Mouse (Mus musculus) Patski (cell line): ENCODE results near the gene Nomo1. TPM values are rescaled to one million over a fixed set of nuclear protein-coding genes. Genes with fewer than 3 reads are reported as not detected.
A peak's percentile ranks its signal among the peaks of the same experiment; 100 is the strongest.

Experiments used
- ATAC-seq: fragments of 100-300 bp; one replicate; pipeline ENCODE4 v1.8.0; 2021
- CTCF ChIA-PET: fragments of 350-600 bp; sonication (Branson Sonifier 250); formaldehyde crosslinking; loops from one replicate; lab custom pipeline; 2022; ENCODE audit warnings: inconsistent platforms; lab: Charles Lee
- POLR2A ChIA-PET: fragments of 350-600 bp; sonication (Branson Sonifier 250); formaldehyde crosslinking; loops from one replicate; lab custom pipeline; 2022; ENCODE audit warnings: antibody characterized with exemption, inconsistent platforms; lab: Charles Lee
- DNase-seq: peaks from one replicate; pipeline ENCODE4 v3.0.0-alpha.2; 2011; ENCODE audit warnings: low read depth, low spot score
- H3K27me3 ChIP-seq: fragments of 371-371 bp; one replicate; pipeline ENCODE4 v1.5.1; 2021
- CTCF ChIP-seq: fragments of 100-300 bp; IDR thresholded peaks from one replicate; pipeline ENCODE4 v1.5.1; 2021
- in situ Hi-C: fragments of 300-500 bp; cut with MboI; formaldehyde crosslinking; loops from 3 replicates; pipeline ENCODE4 v1.11.1; 2018; ENCODE audit warnings: low pct_unique_long_range_greater_than_20kb, mixed read lengths
- polyA plus RNA-seq: library from polyadenylated mRNA; unstranded; gene quantifications from one replicate; pipeline ENCODE4 v1.2.3, GENCODE M21; 2021

The Nomo1 gene
- polyA plus RNA-seq, 1 experiment from 2014 or later, result 100 TPM

DNA sequence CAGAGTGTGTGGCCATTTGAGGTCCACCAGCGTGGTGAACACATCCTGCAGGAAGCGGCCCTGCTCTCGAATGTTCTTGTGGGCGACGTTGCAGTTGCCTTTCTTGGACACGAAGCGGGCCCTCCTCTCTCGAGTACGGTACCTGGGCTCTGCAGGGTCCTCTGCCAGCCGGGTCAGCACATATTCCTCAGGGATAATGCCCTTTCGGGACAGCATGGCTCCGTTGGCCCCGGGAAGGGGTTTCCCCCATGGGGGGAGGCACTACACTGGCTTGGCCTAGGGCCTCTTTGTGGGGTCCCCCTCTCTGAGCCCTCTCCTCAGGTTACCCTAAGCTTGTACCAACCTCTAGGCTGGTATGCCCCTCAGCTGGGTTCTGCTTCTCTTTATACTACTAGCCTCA is 66.2 kb downstream of the Nomo1 start:
- DNase-seq (no peak), ATAC-seq (no peak)
- CTCF ChIA-PET, result no interaction called here
- POLR2A ChIA-PET, result no interaction called here
- TF ChIP-seq CTCF, result no peak
- H3K27me3 ChIP-seq, result peaks cover 13% of the 10 kb centered on the region
- in situ Hi-C loops, result loop anchor here (5.0 kb wide), 2 partner anchors 78 to 103 kb away; no protein-coding TSS in a partner anchor

GRCm38 (mm10) chr7:46100563-46100962 is 67.1 kb downstream of the Nomo1 start, which contains the start of gene Kcnj11:
Kcnj11 (minus strand) TSS chr7:46100764.
- ATAC-seq, result peak; percentile 36
- no peak for DNase-seq
- in situ Hi-C loops, result loop anchor here (5.0 kb wide), 2 partner anchors 77 to 102 kb away; no protein-coding TSS in a partner anchor
- H3K27me3 ChIP-seq, result peaks cover 13% of the 10 kb centered on the region
- ChIA-PET POLR2A (no interaction called here), CTCF (no interaction called here)
- TF ChIP-seq CTCF, result no peak

DNA sequence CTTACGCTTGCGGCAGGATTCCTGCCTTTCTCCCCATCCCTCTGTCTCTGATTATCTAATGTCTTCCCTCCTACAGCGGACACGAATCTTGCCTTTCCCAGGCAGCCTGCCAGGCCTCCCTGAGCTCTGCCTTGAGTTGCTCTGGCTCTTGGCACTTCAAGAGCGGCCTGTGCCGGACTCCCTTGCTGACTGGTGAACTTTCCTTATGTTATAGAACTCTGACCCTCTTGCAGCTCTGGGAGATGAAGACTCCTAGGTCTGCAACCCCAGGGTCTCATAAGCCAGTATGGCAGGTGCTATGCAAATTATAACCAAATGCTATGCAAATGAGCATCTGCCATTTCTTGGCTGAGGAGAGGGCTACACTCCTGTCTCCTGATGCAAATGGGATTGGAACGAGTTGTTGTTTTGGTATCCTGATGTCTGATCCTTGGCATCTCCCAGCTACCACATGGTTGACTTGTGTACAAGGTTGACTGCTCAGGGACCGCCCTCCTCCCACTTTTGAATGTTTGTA is 69.6 kb downstream of the Nomo1 start:
- POLR2A ChIA-PET, result no interaction called here
- ATAC-seq (no peak), DNase-seq (no peak)
- no peak for TF ChIP-seq CTCF
- CTCF ChIA-PET, result no interaction called here
- in situ Hi-C loops, result loop anchor here (5.0 kb wide), 2 partner anchors 74 to 99 kb away; no protein-coding TSS in a partner anchor
- peaks cover 19% of the 10 kb centered on the region for H3K27me3 ChIP-seq

DNA sequence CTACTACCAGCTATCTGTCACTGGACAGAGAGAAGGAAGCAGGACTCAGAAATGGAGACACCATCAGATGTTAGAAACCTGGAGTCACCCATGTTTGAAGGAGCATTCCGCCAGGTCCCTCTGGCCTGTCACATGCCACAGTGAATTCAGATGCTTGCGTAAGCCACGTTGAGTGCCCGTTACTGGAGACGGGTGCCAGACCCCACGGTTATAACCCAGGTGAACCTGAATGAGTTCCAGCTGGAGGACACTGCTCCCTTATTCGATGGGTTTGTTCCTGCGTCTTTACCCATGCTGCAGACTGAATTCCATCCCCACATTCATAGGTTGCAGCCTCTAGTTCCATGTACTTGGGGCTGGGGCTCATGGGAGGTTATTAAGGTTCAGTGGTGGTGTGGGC is 70.3 kb downstream of the Nomo1 start:
- ChIA-PET POLR2A (no interaction called here), CTCF (no interaction called here)
- no peak for TF ChIP-seq CTCF
- ATAC-seq (no peak), DNase-seq (no peak)
- H3K27me3 ChIP-seq, result peaks cover 22% of the 10 kb centered on the region
- in situ Hi-C loops, result loop anchor here (5.0 kb wide), 2 partner anchors 74 to 99 kb away; no protein-coding TSS in a partner anchor

DNA sequence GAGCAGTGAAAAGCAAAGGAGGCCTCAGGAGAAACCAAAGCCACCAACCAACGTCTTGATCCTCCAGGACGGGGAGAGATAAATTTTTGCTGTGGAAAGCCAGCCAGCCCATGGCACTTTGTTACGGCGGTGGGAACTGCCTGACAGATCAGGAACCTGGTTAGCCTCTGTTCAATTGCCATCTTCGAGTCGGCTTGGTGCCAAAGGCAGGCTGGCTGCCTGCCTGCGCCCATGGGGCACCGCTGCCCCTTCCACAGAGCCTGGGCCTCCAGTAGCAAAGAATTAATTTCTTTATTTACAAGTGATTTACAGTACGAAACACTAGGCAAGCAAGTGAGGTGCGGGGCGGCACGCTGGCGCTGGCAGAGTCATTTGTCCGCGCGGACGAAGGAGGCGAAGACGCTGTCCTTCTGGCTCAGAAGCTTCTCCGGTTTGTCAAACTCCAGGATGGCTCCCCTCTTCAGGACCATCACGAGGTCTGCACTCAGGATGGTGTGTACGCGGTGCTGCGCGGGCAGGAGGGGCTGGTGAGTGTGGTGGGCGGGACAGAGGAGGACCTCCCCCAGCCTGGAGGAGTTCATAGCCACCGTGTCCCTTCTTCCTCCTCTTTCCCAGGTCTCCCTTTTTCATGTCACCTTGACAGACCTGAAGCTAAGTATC is 70.9 kb downstream of the Nomo1 start:
- CTCF ChIA-PET, result no interaction called here
- in situ Hi-C loops, result loop anchor here (5.0 kb wide), 2 partner anchors 73 to 98 kb away; no protein-coding TSS in a partner anchor
- peaks cover 24% of the 10 kb centered on the region for H3K27me3 ChIP-seq
- TF ChIP-seq CTCF, result no peak
- POLR2A ChIA-PET, result no interaction called here
- no peak for ATAC-seq
- DNase-seq, result no peak

GRCm38 (mm10) chr7:46105484-46105883 is 72.0 kb downstream of the Nomo1 start:
- POLR2A ChIA-PET, result interaction anchor here (1.1 kb wide), 1 partner anchor 10 kb away, joined by 3 read pairs; no protein-coding TSS in a partner anchor
- TF ChIP-seq CTCF, result no peak
- CTCF ChIA-PET, result interaction anchor here (2.0 kb wide), 1 partner anchor 9 kb away, joined by 6 read pairs; no protein-coding TSS in a partner anchor
- in situ Hi-C loops, result no loop called here
- H3K27me3 ChIP-seq, result peaks cover 21% of the 10 kb centered on the region
- DNase-seq (no peak), ATAC-seq (no peak)

GRCm38 (mm10) chr7:46110079-46110478 is 76.6 kb downstream of the Nomo1 start:
- DNase-seq (no peak), ATAC-seq (no peak)
- no peak for TF ChIP-seq CTCF
- peaks cover 18% of the 10 kb centered on the region for H3K27me3 ChIP-seq
- in situ Hi-C loops, result no loop called here
- ChIA-PET POLR2A (no interaction called here), CTCF (no interaction called here)

GRCm38 (mm10) chr7:46111212-46111817 is 77.8 kb downstream of the Nomo1 start:
- no peak for TF ChIP-seq CTCF
- DNase-seq, result no peak
- no peak for ATAC-seq
- ChIA-PET POLR2A (no interaction called here), CTCF (no interaction called here)
- H3K27me3 ChIP-seq, result peaks cover 18% of the 10 kb centered on the region
- in situ Hi-C loops, result no loop called here

GRCm38 (mm10) chr7:46111938-46112337 is 78.4 kb downstream of the Nomo1 start:
- POLR2A ChIA-PET, result no interaction called here
- DNase-seq (no peak), ATAC-seq (no peak)
- CTCF ChIA-PET, result no interaction called here
- no peak for TF ChIP-seq CTCF
- in situ Hi-C loops, result no loop called here
- H3K27me3 ChIP-seq, result peaks cover 18% of the 10 kb centered on the region

- no peak for ATAC-seq
- CTCF ChIA-PET, result no interaction called here
- in situ Hi-C loops, result no loop called here
- no peak for TF ChIP-seq CTCF
- POLR2A ChIA-PET, result no interaction called here
- peaks cover 11% of the 10 kb centered on the region for H3K27me3 ChIP-seq
- DNase-seq, result no peak
These were observed 79.9 kb downstream of the Nomo1 start for GRCm38 (mm10) chr7:46113435-46113834.
